Mouse (Mus musculus) intestine, postnatal 0 days (tissue): ENCODE data around the gene Nmb. TPM values are rescaled to one million over a fixed set of nuclear protein-coding genes. Genes with fewer than 3 reads are reported as not detected.

Experiments
- ATAC-seq: fragments of 200-750 bp; cut with Nextera tagmentation; 2 replicates; pipeline ENCODE4 v1.8.0; 2017; ENCODE audit warnings: mild to moderate bottlenecking, moderate TSS enrichment, moderate library complexity
- H3K27ac ChIP-seq: fragments of 300-500 bp; sonication (generic); 2 replicates; pipeline ENCODE4 v1.5.1; 2014; ENCODE audit warnings: mild to moderate bottlenecking, low read depth, low read length, moderate library complexity
- H3K27me3 ChIP-seq: fragments of 300-500 bp; sonication (generic); replicated peaks from 2 replicates; pipeline ENCODE4 v1.6.1; 2014; ENCODE audit warnings: low read length, mixed read lengths; ENCODE audit not compliant: control insufficient read depth, insufficient read depth
- H3K36me3 ChIP-seq: fragments of 300-500 bp; sonication (generic); 2 replicates; pipeline ENCODE4 v1.6.1; 2014; ENCODE audit warnings: mild to moderate bottlenecking, moderate library complexity; ENCODE audit not compliant: control insufficient read depth, insufficient read depth
- H3K4me1 ChIP-seq: fragments of 300-500 bp; sonication (generic); replicated peaks from 2 replicates; pipeline ENCODE4 v1.6.1; 2014; ENCODE audit warnings: antibody characterized with exemption, low read length, mixed read lengths; ENCODE audit not compliant: control insufficient read depth, insufficient read depth
- H3K4me2 ChIP-seq: fragments of 300-500 bp; sonication (generic); replicated peaks from 2 replicates; pipeline ENCODE4 v1.6.1; 2014; ENCODE audit warnings: low read depth, mild to moderate bottlenecking, moderate library complexity
- H3K4me3 ChIP-seq: fragments of 300-500 bp; sonication (generic); 2 replicates; pipeline ENCODE4 v1.5.1; 2014; ENCODE audit warnings: low read depth, low read length
- H3K9ac ChIP-seq: fragments of 300-500 bp; sonication (generic); 2 replicates; pipeline ENCODE4 v1.6.1; 2014; ENCODE audit warnings: mild to moderate bottlenecking, low read depth, low read length
- H3K9me3 ChIP-seq: fragments of 300-500 bp; sonication (generic); 2 replicates; pipeline ENCODE4 v1.6.1; 2016; ENCODE audit warnings: mixed run types; ENCODE audit not compliant: control insufficient read depth
- CTCF ChIP-seq: sonication (generic); IDR thresholded peaks from 2 replicates; pipeline ENCODE4 v1.5.1; 2016; ENCODE audit warnings: low read depth, mild to moderate bottlenecking, control low read depth, antibody characterized with exemption, moderate library complexity
- WGBS: fragments of 180-500 bp; shearing (Covaris S2); extraction: QIAGEN DNeasy Blood & Tissue Kit; methylation state at CpG from one replicate; pipeline ENCODE4 v1.1.7; 2014; 5-methylcytosine and 5-hydroxymethylcytosine counted together
- polyA plus RNA-seq: library from polyadenylated mRNA; unstranded; fragments of >200 nt; fragmentation: Nextera tagmentation; extraction: Ambion mirVana; gene quantifications from 2 replicates; pipeline ENCODE4 v1.2.1, GENCODE M21; 2015

Gene Nmb
- polyA plus RNA-seq, 1 experiment from 2014 or later = 2.1 TPM

DNA sequence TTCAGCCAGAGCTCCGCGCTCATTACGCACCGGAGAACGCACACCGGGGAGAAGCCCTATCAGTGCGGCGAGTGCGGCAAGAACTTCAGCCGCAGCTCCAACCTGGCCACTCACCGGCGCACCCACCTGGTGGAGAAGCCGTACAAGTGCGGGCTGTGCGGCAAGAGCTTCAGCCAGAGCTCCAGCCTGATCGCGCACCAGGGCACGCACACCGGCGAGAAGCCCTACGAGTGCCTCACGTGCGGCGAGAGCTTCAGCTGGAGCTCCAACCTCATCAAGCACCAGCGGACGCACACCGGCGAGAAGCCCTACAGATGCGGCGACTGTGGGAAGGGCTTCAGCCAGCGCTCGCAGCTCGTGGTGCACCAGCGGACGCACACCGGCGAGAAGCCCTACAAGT lies 29.1 kb downstream of the Nmb start:
- TF ChIP-seq CTCF = peak; percentile 10; the same call in 1 of the 2 replicates
- H3K9ac ChIP-seq = no peak overlapping the region
- H3K4me2 ChIP-seq = no peak overlapping the region
- H3K9me3 ChIP-seq = no peaks in the 10 kb centered on the region
- H3K27me3 ChIP-seq = no peaks in the 10 kb centered on the region
- no peaks in the 10 kb centered on the region for H3K4me1 ChIP-seq
- no peak overlapping the region for H3K4me3 ChIP-seq
- no peak for ATAC-seq
- H3K27ac ChIP-seq = no peak overlapping the region
- H3K36me3 ChIP-seq = peaks cover 41% of the 10 kb centered on the region
- 68% methylated on average over 37 of the region's 37 CpGs for WGBS

DNA sequence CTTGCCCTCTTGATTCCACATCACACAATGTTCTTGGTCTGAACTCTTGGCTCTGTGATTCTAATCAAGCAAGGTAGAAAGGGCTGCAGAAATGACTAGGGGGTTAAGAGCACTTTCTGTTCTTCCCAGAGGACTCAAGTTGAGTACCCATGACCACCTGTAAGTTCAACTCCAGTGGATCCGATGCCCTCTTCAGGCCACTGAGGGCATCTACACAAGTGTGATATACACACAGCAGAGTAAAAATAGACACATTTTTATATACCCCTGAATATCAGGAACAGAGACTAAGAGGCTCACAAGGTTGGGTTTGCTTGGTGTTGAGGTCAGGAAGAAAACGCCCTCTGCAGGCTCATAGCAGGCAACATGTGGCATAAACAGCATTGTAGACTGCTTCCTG lies 31.2 kb downstream of the Nmb start:
- Histone ChIP-seq H3K4me1 (no peaks in the 10 kb centered on the region), H3K4me2 (no peak overlapping the region), H3K36me3 (peaks cover 41% of the 10 kb centered on the region), H3K27ac (no peak overlapping the region), H3K27me3 (no peaks in the 10 kb centered on the region), H3K4me3 (no peak overlapping the region), H3K9ac (no peak overlapping the region), H3K9me3 (no peaks in the 10 kb centered on the region)
- 96% methylated on average over 2 of the region's 2 CpGs for WGBS
- TF ChIP-seq CTCF = peak; percentile 36
- no peak for ATAC-seq

DNA sequence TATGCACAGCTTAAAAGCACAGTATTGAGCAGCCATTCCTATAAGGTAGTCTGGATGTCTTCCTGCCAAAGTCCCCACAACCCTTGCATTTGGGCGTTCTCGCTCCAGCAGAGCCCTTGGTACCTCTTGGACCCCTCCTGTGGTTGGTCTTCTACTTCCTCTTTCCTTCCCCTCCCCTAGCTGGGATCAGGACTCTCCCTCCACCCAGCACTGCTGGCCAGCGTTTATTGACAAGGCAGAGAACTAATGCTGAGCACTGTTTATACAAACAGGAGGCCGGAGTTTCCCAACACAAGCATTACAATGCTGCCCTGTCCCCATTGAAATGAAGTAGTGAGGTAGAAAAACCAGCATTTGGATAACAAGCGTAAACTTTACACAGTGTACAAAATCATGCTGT lies 31.8 kb downstream of the Nmb start:
- 79% methylated on average over 5 of the region's 5 CpGs for whole genome bisulfite sequencing
- no peak for ATAC-seq
- peaks cover 41% of the 10 kb centered on the region for H3K36me3 ChIP-seq

DNA sequence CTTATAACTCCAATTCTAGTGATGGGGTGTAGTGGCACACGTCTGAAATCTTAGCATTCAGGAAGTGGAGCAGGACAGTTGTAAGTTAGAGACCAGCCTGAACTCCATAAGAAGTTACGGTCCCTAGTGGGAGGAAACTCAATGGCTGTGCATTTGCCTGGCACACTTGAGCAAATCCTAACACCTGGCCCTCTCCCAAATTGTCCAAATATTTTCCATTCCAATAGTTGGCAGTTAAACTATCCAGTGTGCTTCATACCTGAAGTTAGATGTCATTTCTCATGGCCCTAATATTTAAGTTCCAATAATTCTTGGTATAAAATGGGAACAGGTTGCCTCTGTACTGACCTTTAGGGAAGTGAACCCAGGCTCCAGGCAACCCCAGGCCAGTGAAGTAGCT lies 36.2 kb downstream of the Nmb start:
- Histone ChIP-seq H3K9me3 (no peaks in the 10 kb centered on the region), H3K27ac (no peak overlapping the region), H3K36me3 (peaks cover 14% of the 10 kb centered on the region), H3K4me1 (0 out of 2 replicates have a peak, but pooled peaks cover 11% of the 10 kb centered on the region), H3K27me3 (no peaks in the 10 kb centered on the region), H3K4me2 (no peak overlapping the region), H3K4me3 (no peak overlapping the region), H3K9ac (no peak overlapping the region)
- no peak for ATAC-seq
- WGBS = 91% methylated on average over 2 of the region's 2 CpGs
- no peak for TF ChIP-seq CTCF

More for the DNA sequence above, 31.8 kb downstream of the Nmb start:
- no peak for TF ChIP-seq CTCF
- Histone ChIP-seq H3K4me3 (no peak overlapping the region), H3K27ac (no peak overlapping the region), H3K9ac (no peak overlapping the region), H3K27me3 (no peaks in the 10 kb centered on the region), H3K4me1 (no peaks in the 10 kb centered on the region), H3K9me3 (no peaks in the 10 kb centered on the region), H3K4me2 (no peak overlapping the region)

DNA sequence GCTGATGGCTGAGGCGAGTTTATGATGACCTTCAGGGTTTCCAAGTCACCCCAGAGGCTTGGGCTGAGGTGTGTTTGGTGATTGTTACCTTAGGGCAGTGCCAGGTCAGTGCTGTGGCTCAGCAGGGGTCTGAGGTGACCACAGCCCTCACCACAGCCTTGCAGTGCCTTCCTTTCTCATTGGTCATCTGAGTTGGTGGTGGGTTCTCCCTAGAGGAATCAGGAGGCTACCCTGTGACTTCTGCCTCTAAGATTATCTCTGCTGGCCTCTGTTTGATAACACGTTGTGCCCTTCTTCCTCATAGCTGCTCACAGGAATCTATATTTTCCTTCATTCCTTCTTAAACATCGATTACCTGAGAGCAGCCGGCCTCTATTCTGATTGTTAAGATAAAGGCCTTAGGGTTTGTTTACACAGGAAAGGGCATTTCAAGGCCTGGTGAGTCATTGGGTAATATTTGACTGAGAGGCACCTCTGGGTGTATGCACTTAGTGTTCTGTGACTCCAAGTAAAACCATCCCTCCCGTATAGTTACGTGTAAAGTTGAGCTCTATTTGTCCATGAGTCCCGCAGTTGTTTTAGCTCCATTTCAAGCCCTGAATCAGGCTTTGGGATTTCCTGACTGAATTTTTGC lies 38.2 kb downstream of the Nmb start:
- Histone ChIP-seq H3K9ac (peak overlapping the region; percentile 3; the same call in 1 of the 2 replicates), H3K36me3 (peaks cover 14% of the 10 kb centered on the region), H3K27ac (peak overlapping the region; percentile 83), H3K4me2 (peak overlapping the region; percentile 48), H3K4me3 (no peak overlapping the region), H3K27me3 (no peaks in the 10 kb centered on the region), H3K9me3 (no peaks in the 10 kb centered on the region), H3K4me1 (0 out of 2 replicates have a peak, but pooled peaks cover 11% of the 10 kb centered on the region)
- no peak for TF ChIP-seq CTCF
- ATAC-seq = peak; percentile 91
- WGBS = 34% methylated on average over 7 of the region's 7 CpGs

DNA sequence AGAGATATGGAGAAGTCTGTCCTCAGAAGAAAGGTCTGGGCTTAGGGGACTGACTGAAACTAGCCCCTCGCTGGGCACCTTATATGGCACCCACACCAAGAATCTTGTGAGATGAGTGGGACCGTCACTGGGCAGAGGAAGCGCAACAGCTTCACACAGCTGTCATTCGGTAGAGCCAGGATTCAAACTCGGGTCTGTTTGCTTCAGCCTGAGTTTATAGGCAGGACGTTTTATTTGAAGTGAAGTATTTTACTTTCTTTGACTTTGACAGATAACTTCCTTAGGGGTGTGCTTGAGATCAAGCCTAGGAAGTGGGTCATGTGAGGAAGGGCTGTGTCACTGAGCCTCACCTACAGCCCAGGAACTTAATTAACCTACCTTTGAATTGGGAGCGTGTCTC lies 39.4 kb downstream of the Nmb start:
- Histone ChIP-seq H3K9ac (no peak overlapping the region), H3K4me2 (no peak overlapping the region), H3K9me3 (no peaks in the 10 kb centered on the region), H3K27ac (peak overlapping the region; percentile 28), H3K36me3 (peaks cover 8% of the 10 kb centered on the region), H3K27me3 (no peaks in the 10 kb centered on the region), H3K4me1 (0 out of 2 replicates have a peak, but pooled peaks cover 11% of the 10 kb centered on the region), H3K4me3 (no peak overlapping the region)
- no peak for ATAC-seq
- 66% methylated on average over 7 of the region's 7 CpGs for WGBS
- TF ChIP-seq CTCF = no peak
